Mouse (Mus musculus) testis, postnatal 14 days (tissue): ENCODE data around the gene Cap1.

Experiments used
- DNase-seq: peaks from one replicate; pipeline ENCODE4 v3.0.0; 2021; ENCODE audit warnings: low spot score

The Cap1 gene

DNA sequence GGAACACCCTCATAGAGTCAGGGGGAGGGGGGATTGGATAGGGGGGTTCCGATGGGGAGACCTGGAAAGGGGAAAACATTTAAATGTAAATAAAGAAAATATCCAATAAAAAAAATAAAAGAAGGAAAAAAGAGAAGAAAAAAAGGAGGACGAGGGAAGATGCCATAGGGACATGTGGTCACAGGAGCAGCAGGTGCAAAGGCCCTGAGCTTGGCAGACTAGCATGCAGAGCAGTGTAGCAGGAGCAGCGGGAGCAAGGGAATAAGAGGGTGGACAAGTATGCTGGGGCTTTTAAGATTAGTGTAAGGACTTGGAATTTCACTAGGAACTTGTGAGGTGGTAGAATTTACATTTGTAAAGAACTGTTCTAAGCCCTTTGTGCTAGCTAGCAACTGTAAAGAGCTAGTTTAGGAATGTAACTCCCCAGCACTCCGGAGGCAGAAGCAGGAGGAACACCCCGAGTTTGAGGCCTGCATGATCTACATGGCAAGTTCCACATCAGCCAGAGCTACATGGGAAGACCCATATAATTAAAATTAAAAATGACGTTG is 48.6 kb downstream of the Cap1 start:
- DNase-seq, result no peak

DNA sequence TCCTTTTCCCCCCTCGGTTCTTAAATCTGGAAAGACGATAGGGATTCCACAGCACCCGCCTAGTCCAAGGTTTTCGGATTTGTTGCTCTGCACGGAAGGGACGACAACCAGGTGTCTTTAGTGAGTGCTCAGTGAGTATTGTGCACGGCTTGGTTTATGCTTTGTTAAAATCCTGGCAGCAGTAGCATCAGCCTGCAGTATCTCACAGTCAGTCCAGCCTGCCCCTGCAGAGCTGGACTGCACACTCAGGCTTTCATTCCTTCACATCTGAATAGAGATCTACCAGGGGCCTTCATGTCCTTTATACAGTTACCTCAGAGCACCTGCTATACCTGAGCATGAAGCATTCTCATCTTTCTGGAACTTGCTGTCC is 49.5 kb downstream of the Cap1 start:
- DNase-seq, result no peak

DNA sequence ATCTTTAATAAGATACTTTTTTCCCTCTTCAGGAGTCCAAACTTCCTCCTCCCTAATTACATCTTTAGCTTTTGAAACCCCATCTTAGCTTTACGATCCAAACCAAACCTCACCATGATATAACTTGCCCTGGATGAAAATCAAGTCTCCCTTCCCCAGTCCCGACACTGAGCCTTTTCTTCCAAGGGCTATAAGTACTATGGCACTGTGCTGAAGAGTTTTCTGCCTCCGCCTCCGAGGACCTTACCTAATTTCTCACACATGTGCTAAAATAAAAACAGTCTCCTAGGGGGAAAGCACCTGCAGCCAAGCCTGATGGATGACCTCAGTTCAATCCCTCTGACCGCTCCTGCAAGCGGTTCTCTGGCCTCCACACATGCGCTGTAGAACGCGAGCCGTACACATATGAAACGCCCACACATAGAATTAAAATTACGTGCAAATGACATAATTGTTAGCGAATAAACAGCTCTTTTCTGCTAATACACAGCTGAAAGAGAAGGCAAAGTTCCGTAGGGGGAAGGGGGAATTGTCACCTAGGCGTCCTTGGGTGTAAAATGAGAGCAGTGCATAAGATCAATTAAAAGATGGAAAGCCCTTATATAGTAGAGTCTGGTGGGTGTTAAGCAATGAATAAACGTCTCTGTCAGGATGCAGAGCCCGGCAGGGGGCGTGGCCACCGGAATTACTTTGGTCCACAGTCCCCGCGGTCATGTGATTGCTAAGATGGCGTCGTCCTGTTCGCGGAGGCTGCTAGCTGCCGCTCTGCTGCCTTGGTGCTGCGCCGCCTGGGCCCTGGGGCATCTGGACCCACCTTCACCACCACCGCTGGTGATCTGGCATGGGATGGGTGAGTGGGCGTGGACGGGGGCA is 50.1 kb downstream of the Cap1 start, which contains the start of gene Ppt1:
Gene Ppt1 (plus strand): TSS at position 713 of the 873 bp plus-strand sequence.
- DNase-seq, result peak; percentile 85

DNA sequence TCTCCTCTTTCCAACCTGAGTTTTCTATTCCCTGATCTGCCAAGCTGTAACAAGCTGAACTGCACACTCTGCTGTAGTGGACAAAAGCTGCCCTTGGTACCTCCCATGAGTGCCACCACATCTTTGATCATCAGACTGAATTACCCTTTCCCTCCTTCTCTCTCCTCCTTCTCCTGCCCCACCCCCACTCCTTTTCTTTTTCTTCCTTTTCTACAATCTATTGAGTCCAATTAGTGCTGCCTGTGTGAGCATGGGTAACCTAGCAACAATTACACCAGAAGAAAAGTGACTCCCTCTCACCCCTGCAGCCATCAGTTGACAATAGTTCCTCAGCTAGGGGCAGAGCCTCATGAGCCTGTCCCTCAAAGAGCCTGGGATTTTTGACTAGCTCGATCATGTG is 54.0 kb downstream of the Cap1 start:
- no peak for DNase-seq

DNA sequence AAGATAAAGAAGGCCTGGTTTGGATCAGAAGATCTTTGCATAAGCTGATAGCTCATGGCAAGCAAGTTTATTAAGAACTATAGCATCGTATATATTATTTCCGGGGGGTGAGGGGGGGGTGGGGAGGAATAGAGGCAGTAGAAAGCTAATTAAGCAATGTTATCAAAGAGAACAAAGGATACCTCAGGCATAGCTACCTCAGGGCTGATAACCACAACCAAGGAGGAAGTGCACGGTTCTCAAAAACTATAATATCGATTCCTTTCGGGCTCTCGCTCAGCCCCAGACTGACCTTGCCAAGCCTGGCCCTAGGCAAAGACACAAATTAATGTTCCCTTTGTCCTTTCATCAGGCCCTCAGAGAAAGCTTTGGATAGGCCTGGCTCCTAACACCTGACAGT is 56.5 kb downstream of the Cap1 start:
- DNase-seq, result no peak

DNA sequence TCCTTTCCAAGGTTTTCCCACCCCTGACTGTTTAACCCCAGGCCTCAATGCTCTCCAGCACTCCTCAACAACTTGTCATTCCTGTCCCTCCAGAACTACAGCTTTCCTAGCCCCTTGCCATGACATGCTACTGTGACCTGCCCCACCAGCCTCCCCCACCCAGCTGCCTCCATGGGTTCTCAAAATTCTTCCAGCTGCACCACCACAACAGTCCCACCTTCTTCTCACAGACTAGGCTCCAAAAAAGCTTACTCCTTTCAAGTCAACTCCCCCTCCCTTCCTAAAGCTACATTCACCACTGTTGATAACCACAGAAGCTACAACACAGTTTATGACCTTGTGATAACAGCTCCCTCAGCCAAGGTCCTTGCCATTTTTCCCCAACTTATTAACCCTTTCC is 58.2 kb downstream of the Cap1 start:
- peak; percentile 31 for DNase-seq

DNA sequence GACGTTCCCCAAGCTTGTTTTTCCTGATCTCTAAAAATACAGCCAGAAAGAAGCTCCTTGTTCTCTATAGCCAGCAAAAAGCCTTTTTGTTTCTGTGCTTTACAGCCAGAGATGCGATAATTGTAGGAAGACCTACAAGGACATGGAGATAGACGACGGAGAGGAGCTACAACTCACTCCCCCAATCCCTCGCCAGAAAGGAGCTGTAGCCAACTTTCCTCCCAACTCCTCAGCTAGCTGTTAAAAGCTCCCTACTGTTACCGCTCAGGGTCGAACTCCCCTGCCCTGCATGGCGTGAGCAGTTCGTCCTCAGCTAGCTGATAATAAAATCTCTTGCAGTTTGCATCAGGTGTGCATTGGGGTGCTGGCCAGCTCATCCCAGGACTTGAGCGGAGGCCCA is 64.9 kb downstream of the Cap1 start:
- peak; percentile 73 for DNase-seq

DNA sequence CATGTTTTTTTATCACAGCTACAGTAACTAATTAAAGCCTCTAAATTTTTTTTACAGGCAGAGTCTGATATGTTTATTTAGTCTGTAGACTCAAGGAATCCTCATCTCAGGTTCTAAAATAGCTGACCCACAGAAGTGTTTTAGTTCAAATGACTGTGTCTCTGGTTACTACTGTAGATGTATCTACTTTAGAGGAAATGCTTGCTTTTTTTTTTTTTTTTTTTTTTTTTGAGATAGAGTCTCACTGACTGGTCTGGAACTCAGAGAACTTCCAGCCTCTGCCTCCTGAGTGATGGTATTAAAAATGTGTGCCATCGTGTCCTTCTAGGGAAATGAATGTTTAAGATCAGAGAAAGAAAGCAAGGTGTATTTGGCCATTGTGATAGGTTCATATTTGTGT is 69.7 kb downstream of the Cap1 start:
- no peak for DNase-seq

DNA sequence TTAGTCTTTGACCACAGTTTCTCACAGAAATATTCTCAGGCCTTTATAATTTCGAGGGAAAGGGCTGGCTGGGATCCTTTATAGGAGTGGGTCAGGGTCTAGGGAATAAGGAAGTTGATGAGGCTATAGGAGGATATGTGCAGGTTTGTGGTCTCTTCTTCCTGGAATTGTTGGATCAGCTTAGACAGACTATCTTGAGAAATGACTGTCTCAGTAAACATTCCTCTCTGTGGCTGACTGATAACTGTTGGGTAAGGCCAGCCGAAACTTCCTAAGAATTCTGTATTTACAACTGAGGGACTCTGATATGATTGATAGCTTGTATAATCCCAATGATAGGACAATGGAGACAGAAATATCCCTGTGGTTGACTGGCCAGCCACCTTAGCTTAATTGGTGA is 74.0 kb downstream of the Cap1 start:
- DNase-seq, result no peak

DNA sequence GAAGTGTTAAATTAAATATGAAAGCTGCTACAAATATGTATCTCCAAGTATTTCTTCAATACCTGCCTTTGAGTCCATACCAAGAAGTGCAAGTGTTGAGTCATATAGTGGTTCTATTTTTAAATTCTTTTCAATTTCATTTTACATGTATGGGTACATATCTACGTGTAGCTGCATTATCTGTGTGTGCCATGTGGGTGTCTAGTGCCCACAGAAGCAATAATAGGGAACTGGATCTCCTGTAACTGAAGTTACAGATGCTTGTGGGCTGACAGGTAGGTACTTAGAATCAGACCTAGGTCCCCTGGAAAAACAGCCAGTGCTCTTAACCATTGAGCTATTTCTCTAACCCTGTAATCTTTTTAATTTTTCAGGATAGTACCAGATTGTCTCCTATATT is 74.7 kb downstream of the Cap1 start:
- no peak for DNase-seq
